Mouse (Mus musculus): ENCODE data around the gene Klhl2.

Gene Klhl2

DNA sequence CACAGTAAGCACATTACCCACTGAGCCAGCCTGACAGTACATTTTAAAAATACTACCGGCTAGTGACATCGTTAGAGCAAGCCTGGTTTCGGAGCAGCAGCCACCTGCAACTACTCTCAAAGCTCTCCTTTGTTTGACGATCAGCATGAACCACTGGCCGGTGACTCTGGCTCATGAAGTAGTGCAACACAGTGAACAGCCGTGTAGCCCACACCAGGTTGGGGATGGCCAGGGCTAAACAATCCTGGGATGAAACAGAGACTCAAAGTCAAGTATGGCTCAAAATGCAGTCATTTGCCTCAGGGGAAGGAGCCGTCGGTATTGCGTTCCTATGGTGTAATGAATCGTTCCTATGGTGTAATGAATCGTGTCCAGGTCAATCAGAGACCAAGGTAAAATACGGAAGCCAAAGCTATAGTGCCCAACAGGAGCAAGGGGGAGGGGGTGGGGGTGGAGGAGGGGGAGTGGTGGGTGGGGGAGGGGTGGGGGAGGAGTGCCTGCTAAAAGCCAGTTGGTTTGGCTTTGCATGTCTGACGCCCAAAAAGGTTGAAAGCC, 17.2 kb downstream of the Klhl2 start:
- no peak for DNase-seq (ENCODE audit: inconsistent age in 2 of 2, low spot score in 1 of 2)

DNA sequence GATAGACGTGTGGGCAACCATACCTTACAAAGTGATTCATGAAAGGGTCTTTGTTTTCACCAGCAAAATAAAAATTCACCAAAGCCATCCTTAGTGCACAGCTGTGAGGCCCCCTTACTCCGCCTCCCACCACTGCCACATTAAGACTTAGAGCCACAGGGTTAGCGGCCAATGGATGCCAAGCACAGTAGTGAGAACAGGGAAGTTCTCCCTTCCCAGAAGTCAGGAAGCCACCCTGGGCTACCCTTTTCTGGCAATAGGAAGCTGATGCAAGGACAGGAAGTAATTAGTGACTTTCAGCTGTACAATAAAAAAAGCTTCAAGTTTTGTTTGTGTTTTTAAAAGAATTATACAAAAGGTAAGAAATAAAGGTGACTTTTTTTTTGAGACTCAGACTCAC, 18.2 kb downstream of the Klhl2 start:
- peak in 1 of 2 experiments; percentile 42 for DNase-seq (ENCODE audit: inconsistent age in 2 of 2, low spot score in 1 of 2)

DNA sequence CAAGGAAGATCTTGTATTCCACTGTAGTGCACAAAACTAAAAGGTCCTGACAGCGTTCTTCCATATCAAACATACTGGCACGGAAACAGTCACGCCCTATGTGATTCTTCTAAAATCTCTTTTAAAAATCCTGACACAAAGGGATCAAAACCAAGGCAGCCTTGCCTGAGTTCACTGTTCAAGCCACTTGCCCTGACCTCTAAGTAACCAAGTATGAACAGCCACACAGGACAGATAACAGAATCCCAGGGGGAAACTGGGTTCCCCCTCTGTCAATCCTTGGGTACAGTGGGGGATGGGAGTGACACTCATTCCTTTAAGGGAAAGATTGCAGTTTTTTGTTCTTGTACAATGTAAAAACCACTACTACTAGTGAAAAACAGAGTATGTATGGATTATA, 19.9 kb downstream of the Klhl2 start:
- no peak for DNase-seq (ENCODE audit: inconsistent age in 2 of 2, low spot score in 1 of 2)

DNA sequence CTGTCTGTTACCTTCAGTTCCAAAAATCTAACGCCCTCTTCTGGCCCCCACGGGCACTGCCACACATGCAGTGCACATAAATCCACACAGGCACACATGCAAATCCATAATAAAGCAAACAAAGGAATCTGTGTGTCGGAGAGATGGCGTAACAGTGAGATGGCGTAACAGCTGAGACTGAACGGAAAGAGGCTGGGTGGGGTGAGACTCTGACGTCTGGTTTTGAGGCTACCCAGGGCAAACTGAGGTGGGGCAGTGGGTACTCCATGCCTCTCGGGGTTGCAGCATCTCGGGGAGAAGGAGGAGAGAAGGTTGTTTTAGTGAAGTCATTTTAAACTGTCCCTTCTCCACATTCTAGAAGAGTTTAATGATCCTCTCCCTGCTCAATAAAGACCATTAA, 20.4 kb downstream of the Klhl2 start:
- DNase-seq (ENCODE audit: inconsistent age in 2 of 2, low spot score in 1 of 2) = peak in 1 of 2 experiments; percentile 46

DNA sequence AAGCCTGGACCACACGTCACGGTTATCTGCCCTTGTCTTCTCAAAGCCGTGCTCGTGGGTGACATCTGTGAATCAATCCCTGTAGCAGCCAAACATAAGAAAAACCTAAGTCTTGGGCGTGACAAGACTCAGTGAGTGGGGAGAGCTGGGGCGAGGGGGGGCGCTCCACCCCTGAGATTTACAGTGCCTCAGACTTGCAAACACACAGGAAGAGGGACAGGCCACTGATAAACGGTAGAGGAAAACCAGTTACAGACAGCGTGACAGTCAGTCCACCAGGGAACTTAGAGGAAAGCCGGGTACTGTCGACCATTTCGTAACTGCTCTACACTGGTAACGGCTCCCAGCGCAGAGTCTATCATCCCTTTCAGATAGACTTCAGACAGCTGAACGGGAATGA, 21.4 kb downstream of the Klhl2 start:
- DNase-seq (ENCODE audit: inconsistent age in 2 of 2, low spot score in 1 of 2) = no peak

DNA sequence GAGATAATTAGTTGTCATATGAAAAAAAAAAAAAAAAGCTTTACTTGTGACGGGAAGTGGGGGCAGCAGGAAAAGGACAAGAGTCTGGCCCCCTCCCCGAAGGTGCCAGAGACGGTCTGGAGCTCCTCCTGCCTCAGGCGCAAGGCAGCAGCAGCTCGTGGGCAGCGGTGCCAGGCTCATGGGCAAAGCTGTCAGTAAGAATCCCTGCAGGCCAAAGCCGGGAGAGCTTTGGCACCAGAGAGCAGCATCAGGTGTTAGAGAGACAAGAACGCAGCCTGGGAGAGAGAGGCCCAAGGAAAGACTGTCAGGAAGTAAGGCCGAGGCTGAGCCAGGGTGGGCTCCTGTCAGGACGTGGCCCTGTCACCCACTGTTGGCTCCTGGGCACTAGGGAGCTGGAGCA, 22.5 kb downstream of the Klhl2 start:
- peak; percentile 41 to 69 for DNase-seq (ENCODE audit: inconsistent age in 2 of 2, low spot score in 1 of 2)

DNA sequence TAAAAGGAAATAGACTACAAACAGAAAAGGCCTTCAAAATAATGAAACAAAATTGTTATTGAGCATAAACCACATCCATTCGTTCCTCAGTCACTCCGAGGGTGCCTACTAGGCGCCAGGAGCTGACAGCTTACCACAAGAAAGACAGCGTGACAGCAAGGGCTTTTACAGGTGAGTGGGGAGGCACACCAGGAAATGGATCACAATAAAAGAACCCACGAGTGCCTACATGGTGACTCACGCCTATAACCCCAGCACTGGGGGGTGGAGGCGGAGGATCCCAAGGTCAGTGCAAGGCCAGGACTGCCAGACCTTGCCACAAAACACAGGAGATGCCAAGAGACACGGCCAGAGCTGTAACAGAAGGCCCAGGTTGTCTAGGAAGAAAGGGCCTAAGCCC, 23.4 kb downstream of the Klhl2 start:
- peak; percentile 91 to 93 for DNase-seq (ENCODE audit: inconsistent age in 2 of 2, low spot score in 1 of 2)

DNA sequence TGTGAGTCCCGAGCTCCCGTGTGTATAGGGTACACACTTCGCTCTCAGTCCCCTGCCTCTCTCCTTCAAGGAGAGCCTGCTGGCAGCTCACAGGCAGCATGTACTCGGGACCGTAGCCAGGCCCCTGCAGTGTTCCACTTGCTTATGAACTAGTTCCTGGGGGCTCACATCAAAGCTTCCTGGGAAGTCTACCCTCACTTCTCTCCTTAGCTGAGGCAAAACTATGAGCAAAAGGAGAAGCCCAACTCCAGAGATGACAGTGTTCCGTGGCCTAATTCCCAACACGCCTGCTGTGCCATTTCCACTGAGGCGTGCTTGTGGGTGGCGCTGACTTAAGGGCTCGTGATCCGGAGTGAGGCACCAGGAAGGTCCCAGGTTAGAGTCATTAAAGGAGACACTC, 25.9 kb downstream of the Klhl2 start:
- no peak for DNase-seq (ENCODE audit: inconsistent age in 2 of 2, low spot score in 1 of 2)

DNA sequence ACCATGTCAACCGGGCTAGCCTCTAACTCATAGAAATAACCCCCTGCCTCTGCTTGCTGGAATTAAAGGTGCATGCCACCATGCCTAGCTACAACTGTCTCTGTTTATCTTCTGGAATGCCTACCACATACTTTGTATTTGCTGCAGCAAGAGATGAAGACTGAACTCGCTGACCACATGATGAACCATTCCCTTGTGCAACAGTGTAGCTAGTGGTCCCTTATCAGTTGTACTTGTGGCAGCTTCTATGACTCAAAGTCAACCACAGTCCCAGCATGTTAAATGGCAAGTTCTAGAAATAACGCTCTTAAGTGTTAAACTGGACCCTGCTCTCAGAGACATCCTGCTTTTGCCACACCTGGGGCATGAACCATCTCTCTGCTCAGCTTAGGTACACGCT, 28.9 kb downstream of the Klhl2 start:
- DNase-seq (ENCODE audit: inconsistent age in 2 of 2, low spot score in 1 of 2) = peak in 1 of 2 experiments; percentile 53

DNA sequence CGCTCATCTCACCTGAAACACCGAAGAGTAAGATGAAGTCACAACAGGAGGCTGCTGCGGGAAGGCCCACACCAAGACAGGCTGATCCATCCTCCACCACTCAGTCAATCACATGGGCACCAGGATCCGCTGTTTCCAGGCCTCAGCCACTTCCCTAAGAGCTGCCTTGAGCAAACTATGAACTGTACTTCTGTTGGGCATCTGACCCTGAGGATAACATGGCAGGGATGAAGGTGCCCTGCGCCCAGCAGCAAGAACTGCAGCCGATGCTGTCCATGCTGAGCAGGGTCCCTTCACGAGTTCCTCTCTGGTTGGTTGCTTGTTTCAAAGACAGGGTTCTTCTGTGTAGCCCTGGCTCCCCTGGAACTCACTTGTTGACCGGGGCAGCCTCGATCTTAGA, 38.0 kb downstream of the Klhl2 start:
- no peak for DNase-seq (ENCODE audit: inconsistent age in 2 of 2, low spot score in 1 of 2)

DNA sequence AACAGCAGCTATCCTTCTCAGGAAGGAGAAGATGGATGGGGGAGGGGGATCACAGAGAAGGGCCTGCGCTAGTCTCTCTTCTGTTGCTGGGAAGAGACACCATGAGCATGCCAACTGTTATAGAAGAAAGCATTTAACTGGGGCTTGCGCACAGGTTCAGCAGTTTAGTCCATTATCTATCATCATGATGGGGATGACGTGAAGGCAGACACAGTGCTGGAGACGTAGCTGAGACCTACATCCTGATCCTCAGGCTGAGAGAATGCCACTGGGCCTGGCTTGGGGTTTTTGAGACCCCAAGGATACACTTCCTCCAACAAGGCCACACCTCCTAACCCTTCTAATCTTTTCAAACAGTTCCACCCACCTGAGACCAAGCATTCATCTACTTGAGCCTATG, 38.7 kb downstream of the Klhl2 start:
- DNase-seq (ENCODE audit: inconsistent age in 2 of 2, low spot score in 1 of 2) = no peak

DNA sequence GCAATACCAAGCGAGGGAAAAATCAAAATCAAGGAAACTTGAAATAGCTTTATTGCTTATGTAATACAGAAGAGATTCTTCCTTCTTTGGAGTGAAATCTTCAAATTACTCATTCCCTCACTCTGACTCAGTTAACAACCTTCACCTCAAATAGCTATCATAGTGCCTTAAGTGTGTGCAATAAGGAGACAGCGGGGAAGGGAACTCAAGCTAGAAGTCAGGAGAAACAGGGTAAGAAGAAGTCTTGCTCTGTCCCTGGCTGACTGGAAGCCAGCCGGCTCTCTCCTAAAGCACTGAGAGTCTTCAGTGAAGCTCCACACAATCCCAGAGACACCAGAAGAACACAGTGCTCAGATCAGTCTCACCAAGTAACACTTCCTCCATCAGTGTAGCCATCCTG, 43.3 kb downstream of the Klhl2 start:
- DNase-seq (ENCODE audit: inconsistent age in 2 of 2, low spot score in 1 of 2) = peak in 1 of 2 experiments; percentile 72

DNA sequence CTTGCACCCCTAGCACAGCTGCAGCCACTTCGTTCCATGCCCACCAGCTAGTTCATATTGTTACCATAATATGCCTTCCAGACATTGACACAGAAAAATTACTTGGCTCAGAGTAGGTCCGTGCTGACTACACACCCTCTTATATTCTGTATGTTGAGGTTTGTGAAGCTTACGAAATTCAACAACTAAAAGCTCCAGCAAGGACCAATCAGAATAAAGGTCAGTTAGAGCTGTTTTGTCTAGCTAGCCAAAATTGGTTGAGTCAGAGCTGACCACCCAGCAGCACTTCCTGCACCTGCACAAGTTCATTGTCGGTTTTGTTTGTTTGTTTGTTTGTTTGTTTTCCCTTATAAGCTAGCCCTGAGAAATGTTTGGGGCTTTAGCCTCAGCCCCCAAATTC, 44.8 kb downstream of the Klhl2 start:
- DNase-seq (ENCODE audit: inconsistent age in 2 of 2, low spot score in 1 of 2) = no peak

DNA sequence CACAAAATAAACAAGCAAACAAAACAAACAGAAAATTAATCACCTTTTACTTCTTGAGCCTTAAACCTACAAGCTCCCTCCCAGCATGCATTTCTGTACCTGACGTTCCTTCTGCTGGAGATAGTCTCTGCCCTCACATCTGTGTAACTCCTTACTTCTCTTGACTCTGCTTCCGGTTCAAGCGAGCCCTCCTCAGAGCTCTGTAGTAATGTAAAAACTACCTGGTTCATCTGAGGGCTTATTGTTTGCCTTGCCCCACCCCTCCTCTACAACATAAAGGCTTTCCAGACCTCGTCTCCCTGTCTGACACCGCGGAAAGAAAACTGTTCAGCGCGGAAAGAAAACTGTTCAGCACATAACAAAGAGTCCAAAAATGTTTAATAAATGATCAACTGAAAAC, 50.5 kb downstream of the Klhl2 start:
- no peak for DNase-seq (ENCODE audit: inconsistent age in 2 of 2, low spot score in 1 of 2)

DNA sequence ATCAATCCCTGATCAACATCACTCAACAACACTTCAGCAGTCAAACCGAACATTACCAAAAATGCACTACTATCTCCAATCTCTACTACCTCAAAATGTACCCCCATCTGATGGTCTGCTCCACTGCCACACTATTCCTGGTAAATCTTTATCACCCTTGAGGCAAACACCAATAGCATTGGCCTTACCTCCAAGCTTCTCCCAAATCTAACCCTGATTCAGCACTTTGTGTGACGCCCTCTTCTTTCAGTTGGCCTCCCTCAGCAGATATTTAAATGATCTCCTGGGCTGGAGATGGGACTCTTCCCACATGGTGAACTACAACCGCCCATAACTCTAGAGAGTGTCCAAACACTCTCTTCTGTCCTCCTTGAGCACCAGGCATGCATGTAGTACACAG, 51.3 kb downstream of the Klhl2 start:
- no peak for DNase-seq (ENCODE audit: inconsistent age in 2 of 2, low spot score in 1 of 2)

DNA sequence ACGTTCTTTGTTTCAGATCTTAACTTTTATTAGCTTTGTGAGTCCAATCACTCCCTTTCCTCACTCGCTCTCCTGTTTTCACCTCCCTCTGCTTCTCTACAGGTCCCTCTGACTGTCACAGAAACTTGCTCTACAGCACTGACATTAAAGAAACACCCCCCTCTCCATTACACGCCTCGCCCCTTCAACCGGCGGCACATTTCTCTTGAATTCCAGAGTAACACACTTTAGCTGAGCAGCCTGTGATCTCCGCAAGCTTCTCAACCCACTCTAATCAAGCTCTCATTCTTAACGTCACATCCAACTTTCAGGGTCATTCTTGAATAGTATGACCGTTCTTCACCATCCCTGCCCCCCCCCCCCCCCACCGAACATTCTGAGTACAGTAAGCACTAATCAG, 52.1 kb downstream of the Klhl2 start:
- DNase-seq (ENCODE audit: inconsistent age in 2 of 2, low spot score in 1 of 2) = no peak

DNA sequence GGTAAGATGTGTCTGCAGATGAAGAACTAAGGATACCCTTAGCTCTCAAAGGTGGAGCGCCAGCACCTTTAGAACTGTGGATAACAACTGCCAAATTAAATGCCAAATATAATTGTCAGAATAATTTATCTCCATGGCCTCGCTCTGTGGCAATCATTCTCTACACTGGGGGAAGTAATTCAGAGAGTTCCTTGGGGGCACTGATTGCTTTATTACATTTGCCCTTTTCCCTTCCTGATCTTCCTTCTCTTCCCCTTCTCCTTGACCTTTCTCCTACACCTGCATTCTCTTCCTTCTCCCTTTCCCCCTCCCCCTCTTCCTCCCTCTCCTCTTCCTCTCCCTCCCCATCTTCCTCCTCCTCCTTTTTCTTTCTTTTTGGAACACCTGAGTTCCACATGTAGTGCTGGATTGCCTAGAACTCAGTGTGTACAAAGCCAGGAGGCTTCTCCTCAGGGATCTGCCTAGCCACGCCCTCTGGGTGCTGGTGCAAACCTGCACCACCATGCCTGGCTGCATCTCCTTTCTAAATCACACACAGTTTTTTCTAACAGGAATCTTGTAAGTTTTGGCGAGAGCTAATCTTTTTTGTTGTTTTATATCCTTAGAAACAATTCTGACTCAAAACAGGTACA, 58.5 kb downstream of the Klhl2 start:
- DNase-seq (ENCODE audit: inconsistent age in 2 of 2, low spot score in 1 of 2) = no peak

DNA sequence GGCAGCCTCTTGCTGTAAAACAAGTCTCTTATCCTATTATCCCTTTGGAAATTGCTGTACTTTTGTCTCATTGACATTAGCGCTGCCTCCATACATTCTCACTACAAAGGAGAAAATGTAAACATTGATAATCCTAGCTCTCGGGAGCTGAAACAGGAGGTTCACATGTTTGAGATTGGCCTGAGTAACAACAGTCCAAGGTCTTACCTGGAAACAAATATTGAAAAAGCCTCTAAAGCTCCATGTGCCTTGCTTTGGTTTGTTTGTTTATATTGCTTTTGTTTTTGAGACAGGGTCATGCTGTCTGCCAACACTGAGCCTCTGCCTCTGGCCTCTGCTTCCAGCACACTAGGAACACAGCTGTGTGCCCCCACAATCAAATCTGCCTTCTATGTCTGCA, 59.4 kb downstream of the Klhl2 start:
- DNase-seq (ENCODE audit: inconsistent age in 2 of 2, low spot score in 1 of 2) = no peak

DNA sequence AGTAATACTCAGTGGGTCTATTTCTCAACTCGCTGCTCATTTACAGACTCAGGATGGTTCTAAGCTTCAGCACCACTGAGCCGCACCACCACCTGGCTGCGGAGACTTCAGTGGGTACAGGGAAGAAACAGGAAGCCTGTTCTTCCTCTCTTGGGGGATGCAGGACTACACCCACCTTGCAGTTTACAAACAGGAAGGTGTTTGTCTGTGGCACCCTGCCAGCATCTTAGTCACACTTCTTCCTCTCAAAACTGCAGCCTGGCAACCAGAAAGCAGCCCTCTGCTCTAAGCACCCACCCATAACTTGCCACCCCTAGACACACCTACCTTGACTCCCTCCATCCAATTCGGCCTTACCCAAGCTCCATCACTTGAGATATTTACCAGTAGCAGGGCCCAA, 61.1 kb downstream of the Klhl2 start:
- peak; percentile 66 to 80 for DNase-seq (ENCODE audit: inconsistent age in 2 of 2, low spot score in 1 of 2)

DNA sequence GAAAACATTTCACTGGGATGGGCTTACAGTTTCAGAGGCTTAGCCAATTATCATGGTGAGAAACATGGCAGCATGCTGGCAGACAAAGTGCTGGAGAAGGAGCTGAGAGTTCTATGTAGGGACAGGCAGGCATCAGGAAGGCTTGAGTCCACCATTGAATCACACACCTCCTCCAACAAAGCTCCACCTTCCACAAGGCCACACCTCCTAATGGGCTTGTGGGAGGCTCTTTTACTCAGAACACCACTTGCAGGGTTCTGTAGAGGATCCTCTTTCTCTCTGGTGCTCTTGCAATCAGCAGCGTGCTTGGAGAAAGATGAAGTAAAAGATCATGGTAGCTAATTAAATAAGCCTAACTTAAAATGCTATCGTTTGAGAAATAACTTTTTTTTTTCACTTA, 63.0 kb downstream of the Klhl2 start:
- DNase-seq (ENCODE audit: inconsistent age in 2 of 2, low spot score in 1 of 2) = no peak

DNA sequence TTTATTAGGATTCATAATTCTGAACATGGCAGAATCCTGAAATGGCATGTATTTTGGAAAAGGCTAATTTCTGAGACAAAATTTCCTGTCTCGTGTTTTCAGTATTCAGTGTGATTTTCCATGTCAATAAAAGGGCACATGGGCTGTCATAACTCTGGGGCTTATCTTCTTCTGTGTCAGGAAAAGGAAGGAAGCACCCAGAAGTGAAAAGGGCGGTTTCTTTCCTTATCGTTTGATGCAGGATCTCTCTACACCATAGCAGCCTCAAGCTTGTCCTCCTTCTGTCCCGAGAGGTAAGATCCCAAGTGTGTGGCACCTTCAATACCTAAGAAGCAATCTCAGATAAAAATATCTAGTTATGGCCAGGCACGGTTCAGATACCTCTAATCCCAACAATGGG, 65.6 kb downstream of the Klhl2 start:
- DNase-seq (ENCODE audit: inconsistent age in 2 of 2, low spot score in 1 of 2) = peak in 1 of 2 experiments; percentile 44

DNA sequence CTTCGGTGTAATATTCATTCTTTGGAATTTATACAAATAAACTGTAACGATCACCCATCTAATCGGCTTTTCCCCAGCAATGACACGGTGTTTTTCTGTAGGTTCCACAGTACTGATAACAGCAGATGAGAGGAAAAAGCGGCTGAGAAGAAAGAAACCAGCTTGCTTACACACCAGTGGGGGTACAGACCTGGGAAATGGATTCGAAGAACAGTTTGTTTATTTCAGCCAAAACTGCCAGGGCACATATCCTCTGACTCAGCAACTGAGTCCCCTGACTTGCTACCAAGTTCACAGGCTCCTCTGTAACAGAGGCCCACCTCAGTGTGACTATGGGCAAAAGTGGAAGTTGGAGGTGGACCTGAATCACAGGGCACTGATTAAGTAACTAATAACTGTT, 67.9 kb downstream of the Klhl2 start:
- no peak for DNase-seq (ENCODE audit: inconsistent age in 2 of 2, low spot score in 1 of 2)

DNA sequence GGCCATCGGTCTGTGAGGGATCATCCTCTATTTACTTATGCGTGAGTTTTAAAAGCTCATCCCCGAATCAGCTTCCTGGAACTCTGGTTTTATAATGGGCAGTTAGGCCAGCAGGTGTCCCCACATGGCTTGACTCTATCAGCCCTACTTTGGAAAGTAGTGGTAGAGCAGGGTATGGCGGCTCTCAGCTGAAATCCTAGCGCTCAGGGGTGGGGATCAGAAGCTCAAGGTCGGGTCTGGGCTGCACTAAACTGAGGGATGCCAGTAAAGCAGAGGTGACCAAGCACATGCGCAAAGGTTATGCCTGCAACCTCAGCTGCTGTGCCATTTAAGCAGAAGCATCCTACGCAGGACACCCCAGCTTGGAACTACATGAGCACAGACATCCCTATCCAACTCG, 71.9 kb downstream of the Klhl2 start:
- peak; percentile 33 to 69 for DNase-seq (ENCODE audit: inconsistent age in 2 of 2, low spot score in 1 of 2)

All from adrenal gland, adult (tissue).